Mouse (Mus musculus): ENCODE measurements around the gene Plcxd2.

Gene Plcxd2

DNA sequence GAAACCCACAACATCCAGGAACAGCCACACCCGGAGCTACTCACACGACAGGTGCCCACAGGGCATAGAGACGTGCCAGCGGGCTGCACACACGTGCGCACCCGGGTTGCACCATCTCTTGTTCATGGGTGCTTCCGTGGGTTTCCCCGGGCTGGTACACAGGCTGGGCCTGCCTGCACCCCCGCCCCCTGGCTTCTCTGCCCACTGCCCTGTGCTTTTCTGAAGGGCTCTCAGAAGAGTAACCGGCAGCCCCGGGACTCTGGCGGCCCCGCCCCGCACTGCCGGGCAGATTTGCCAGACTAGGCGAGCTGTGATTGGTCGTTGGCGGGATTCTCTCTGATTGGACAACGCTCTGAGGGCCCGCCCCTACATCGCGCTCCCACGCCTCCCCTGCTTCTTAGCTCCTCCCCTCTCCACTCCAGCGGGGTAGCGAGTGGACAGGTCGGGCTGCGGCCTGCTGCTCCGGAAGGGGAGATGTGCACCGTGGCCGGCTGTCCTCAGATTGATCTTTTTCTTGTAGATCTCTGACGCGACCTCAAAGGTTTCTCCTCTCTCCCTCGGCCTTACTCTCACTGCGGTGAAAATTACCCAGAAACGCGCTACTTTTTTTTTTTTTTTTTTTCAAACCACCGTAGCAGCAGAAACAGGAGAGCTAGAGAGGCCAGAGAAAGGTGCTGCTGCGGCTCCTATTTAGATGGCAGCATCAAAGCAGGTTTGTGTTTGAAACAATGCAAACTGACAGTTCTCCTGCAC is at the start of gene Plcxd2:
Gene Plcxd2 (minus strand): TSS at position 66 of the 753 bp plus-strand sequence.
- peak; percentile 94 for DNase-seq

GRCm38 (mm10) chr16:46046906-46047305 is 36.9 kb upstream of the Plcxd2 start:
- DNase-seq, result no peak

DNA sequence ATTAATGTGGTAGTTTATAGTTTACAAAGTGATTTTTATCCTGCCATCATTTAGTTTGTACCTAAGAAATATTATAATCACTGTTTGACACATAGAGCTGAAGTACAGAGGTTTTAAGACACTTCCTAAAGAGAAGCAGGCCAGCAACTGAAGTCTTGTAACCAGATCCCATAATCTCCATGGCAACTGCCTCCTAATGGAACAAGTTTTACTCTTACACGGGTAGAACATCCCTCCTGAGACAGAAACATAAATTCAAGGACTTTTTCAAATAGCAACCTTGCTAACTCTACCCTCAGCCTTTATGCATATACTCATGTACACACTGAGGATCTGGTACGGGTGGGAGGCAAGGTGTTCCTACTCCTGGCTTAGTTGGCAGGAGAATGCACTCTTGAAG is 26.2 kb upstream of the Plcxd2 start:
- no peak for DNase-seq

DNA sequence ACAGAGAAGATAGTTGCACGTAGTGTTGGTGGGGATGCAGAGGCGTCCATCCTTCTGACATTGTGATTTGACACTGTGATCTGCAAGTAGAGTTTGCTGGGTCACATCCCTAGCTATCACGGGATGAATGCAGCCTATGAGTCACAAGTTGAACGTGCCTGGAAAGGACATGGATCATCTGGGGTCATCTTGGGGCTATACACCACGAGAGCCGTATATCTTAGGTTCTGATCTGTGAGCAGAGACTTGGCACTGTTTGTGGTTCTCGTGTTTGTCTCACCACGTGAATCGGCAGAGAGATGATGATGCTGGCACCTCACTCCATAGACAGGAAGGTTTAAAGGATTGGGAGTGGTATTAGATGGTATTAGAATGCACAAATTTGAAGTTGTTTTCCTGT is 23.9 kb upstream of the Plcxd2 start:
- DNase-seq, result no peak

DNA sequence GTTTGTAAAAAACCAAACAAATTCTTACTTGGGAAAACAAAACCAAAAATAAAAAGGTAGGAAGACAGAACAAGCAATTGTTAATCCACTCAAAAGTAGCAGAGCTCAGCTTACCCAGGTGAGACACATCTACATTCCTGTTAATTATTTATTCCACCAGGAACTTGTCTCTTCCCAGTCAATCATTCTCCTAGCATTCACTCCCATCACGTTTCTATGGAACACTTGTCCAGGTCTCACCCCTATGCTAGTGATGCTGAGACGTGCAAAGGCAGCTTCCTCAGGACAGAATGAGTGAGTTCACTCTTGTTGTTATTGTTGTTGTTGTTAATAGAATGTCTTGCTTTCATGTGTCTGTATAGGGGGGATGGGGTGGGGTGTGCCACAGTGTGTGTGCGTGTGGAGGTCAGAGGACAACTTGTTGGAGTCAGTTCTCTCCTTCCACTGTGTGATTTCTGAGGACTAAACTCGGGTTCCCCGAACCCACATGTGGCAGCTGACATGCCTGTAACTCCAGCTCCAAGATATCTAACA is 13.0 kb upstream of the Plcxd2 start:
- DNase-seq, result no peak

DNA sequence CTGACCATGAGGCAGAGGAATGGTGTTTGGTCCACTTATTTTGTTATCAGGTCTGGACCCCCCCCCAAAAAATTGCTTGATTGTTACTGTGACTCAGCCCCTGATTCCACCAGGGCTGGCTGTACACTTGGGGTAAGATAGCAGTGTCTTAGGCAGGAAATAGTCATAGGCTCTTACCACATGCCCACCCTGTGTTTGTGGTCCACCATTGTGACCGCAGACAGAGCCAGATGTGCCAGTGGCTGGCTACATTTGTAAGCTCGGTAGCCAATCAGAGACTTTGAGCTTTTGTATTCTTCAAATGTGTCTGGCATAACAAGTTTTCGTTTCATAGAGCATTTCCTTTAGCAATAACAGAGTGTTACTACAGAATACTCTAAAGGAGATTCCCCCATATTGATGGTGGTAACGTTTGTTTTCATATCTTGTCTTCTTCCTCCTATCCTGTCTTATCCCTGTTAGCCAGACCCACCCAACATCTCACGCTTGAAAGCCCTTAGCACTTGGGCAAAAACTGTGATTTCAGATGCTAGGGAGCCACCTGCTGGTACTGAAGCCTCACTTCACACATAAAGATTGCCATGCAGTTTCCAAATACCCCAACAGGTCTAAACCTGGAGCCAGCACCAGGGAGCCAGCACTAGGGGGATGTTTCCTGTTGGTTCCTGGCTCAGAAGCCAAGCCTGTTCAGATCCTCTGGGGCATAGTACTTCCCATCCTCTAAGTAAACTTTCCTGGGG is 12.3 kb upstream of the Plcxd2 start:
- DNase-seq, result peak; percentile 70

DNA sequence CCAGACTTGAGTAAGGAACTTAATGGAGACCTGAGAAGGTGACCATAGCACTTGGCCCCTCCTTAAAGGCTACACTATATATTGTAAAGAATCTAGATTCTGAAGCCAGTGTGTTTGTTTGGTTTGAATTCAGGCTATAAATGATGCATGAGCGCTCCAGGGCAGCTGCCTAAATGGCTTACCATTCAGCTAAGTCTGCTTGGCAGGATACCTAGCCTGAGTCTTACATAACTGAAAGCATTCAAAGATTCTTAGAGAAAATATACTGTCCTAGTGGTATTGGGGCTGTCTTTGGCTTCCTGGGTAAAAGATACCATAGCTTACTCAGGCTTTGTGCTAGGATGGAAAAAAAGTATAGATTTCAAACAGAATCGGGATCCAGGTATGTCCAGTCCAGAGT is 11.3 kb upstream of the Plcxd2 start:
- no peak for DNase-seq

GRCm38 (mm10) chr16:46020396-46020795 is 10.4 kb upstream of the Plcxd2 start:
- DNase-seq, result no peak

GRCm38 (mm10) chr16:46019799-46020198 is 9.8 kb upstream of the Plcxd2 start:
- DNase-seq, result no peak

- DNase-seq, result no peak
These were observed 9.3 kb upstream of the Plcxd2 start for GRCm38 (mm10) chr16:46019359-46019758.

- no peak for DNase-seq
These were observed 1.7 kb upstream of the Plcxd2 start for GRCm38 (mm10) chr16:46011696-46012095.

- DNase-seq, result peak; percentile 61
These were observed 845 bp upstream of the Plcxd2 start for GRCm38 (mm10) chr16:46010906-46011220.

DNA sequence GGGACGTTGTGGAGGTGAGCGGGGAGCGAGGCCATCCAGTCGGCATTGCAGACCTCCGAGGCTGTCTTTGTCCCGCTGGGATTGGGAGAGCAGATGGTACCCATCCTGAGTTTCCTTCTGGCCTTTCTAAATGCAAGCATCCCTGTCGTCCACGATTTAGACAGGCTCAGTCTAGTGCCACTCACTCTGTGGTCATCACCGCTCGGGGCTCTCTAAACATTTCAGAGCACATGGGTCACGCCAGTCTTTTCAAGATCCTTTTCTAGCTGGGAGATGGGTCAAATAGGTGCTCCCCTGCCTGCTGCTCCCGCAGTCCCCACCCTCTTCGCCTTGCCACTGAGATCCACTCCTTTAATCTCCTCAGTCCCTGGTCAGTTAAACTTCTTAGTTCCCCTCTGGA is 301 bp downstream of the Plcxd2 start:
- DNase-seq, result no peak

GRCm38 (mm10) chr16:46008766-46009165 is 1.3 kb downstream of the Plcxd2 start:
- peak; percentile 48 for DNase-seq

DNA sequence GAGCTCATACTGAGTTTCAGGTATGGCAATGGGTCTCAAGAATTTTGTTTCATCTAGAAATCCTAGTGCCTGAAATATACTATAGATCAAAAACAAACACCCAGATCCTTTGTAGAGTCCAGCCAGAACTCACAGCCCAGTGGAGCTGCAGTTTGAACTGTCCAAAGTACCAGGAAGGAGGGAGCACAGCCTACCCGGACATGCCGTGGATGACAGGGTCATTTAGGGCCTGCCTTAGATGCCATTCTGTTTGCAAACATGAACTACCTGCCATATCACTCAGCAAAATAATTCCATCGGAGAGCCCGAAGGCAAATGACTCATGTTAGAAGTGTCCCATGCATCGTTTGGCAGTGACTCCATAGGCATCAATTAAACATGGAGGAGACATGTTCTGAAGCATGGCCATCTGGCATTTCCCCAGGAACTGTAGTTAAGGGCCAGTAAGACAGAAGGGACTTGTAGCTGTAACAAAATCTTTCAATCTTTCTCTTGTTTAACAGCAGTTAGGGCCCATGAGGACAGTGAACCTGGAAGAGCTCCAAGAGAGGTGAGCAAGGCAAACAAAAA is 1.9 kb downstream of the Plcxd2 start:
- no peak for DNase-seq

- DNase-seq, result peak; percentile 65
These were observed 3.8 kb downstream of the Plcxd2 start for GRCm38 (mm10) chr16:46006261-46006660.

DNA sequence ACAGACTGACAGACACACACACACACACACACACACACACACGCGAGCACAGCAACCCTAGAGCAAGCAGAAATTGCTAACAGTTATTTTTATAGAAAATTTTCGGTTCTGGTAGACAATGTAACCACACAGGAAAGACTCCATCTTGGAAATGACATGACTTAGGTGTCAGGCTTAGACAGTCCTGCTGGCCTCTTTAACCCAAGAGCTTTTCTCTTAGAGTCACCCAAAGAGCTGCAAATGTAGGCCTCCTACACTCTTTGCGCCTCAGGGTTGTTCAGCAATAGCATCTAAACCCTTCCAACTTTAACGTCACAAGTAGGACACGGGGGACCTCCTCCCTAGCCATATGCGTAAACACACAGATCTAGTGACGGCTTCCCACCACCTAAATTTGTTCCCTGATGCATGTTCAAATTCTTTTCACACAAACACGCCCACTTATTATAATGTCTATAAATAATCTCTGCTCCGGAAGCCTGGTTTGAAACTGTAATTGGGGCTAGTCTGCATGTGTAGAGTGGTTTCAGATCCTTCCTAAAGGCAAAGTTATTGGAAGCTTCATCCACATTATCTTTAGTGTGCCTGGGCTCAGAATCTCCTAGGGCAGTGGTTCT is 8.4 kb downstream of the Plcxd2 start:
- DNase-seq, result no peak

DNA sequence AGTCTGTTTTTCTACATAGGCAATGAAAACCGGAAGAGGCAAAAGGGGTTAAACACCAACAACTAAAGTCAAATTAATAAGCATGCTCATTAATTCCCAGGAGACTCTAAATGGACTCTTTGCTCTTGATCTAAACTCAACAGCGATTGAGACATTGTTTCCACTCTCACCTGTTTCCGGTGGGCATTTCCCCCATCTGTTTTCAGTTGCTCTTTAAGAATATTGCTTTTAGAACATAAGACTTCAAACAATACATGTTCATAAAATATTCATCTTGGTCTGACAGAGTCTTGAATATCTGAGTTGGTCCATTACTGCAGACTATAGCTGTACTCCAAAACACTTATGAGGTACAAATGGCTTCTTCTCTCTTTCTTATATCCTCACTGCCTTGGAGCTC is 9.0 kb downstream of the Plcxd2 start:
- no peak for DNase-seq

GRCm38 (mm10) chr16:45999374-46000191 is 10.4 kb downstream of the Plcxd2 start:
- DNase-seq, result no peak

DNA sequence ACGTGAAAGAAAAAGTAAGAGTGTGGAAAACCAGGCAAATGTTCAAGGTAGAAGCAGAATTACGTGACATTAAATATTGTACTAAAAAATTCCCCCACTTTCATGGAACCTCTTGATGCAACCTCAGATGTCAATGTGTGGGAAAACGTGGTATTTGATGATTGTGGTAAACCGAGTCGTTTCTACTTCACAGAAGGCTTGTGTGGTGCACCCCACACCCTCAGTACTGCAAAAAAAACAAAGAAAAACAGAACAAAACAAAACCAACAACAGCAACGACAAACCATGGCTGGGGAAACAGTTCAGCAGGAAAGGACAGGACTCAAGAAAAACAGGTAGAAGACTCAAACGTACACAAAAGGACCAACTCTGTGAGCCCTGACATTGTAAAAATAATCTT is 11.8 kb downstream of the Plcxd2 start:
- DNase-seq, result no peak

- DNase-seq, result no peak
These were observed 18.9 kb downstream of the Plcxd2 start for GRCm38 (mm10) chr16:45990901-45991676.

DNA sequence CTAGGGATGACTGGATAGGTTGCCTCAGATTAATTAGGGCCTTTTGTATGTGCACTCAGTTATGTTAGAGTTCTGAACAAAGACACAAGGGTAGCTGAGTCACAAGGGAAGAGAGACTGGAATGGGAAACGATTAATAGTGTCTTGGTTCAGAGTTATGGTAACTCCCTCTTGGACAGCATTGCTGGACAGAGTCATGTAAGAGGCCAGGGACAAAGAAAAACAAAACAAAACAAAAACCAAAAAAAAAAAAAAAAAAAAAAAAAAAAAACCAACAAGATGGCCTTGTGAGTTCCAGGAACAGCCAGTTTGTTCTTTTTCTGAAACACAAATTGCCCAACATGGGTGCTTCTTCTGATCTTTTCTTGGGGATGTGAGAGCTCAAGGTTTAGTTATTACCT is 23.8 kb downstream of the Plcxd2 start:
- no peak for DNase-seq
